Mouse (Mus musculus): ENCODE measurements around the gene Sun5. TPM values are rescaled to one million over a fixed set of nuclear protein-coding genes. Genes with fewer than 3 reads are reported as not detected.

Sun5 gene
- not detected in 2 replicates for polyA plus RNA-seq (2012; rRNA removed)

DNA sequence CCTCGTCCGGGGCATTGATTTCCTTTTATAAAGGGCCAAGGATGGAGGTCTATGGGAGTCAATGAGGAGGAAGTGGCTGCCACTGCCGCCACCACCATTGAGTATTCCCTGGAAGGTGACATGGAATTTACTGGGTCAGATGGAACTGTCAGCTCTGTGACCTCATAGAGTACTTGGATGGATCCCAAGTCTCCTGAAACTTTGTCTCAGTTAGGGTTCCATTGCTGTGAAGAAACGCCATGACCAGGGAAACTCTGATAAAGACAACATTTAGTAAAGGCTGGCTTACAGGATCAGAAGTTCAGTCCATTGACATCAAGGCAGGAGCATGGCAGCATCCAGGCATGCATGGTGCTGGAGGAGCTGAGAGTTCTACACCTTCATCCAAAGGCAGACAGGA is at the start of gene Sun5:
Gene Sun5, minus strand, starts transcription at position 101 of the 400 bp plus-strand sequence.

DNA sequence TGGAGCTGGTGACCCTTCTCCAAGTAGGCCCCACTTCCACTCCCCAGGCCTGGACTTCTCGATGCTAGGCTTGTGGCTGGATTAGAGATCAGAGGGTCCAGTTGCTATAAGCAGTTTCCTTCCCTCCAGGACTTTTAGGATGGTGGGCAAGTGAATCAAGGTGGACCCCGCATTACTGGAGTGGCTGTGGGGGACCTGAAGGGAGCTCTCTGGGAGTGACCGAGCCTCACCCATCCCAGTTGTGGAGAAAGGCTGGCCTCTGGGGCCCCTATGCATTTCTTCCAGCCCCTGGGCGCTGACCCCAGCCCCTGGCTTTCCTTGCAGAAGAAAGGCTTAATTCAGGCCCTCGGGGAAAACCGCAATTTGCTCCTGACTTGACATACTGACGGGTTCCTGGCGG is 47.0 kb upstream of the Sun5 start, which contains the start of gene Bpifb3:
Gene Bpifb3, plus strand, starts transcription at position 301 of the 400 bp plus-strand sequence.

DNA sequence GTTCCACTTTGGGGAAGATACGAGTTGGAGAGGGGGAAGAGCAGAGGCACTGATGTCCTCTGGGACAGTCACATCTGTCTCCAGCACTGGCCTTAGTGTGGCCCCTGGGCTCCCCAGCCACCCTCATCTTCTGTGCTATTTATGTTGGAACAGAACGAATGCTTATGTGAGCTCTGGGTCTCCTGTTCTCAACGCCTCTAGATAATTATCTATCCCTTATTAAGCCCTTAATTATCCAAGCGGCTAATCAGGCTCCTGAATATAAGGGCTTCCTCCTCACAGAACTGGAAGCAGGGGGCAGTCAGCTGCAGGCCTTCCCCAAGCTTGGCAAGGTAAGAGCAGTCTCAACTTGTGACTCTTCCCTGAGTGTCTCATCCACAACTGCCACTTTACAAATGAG is 29.2 kb upstream of the Sun5 start, which contains the start of gene Bpifb6:
Gene Bpifb6, plus strand, starts transcription at position 301 of the 400 bp plus-strand sequence.

DNA sequence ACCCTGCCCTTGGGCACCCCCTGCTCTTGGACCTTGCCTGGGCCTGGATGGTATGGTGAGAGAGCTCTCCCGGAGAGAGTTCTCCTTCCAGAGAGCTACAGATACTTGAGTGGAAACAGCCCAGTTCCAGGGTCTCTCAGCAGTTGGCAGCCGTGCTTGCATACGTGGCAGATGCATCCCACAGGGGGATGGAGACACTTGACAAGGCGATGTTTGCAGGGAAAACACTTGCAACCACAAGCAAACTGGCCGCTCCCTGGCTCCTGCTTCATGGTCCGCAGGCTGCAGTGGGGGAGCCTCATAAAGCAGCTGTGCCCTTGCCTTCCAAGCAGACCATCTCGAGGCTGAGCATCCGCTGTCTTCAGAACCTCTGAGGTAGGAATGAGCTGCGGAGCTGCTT is 3.9 kb upstream of the Sun5 start, which contains the start of gene Bpifb2:
Gene Bpifb2, plus strand, starts transcription at position 301 of the 400 bp plus-strand sequence.

Other genes starting within 250 kb of the Sun5 start
- 39.2 and 45.1 TPM in 2 replicates for gene Commd7, start 238.3 kb downstream of the Sun5 start, polyA plus RNA-seq (2012; rRNA removed)
- 5.5 and 5.6 TPM in 2 replicates for gene Dnmt3b, start 221.6 kb downstream of the Sun5 start, polyA plus RNA-seq (2012; rRNA removed)
- 0.07 TPM in 1 of 2 replicates, not detected in the other for gene Dnmt3c, start 174.4 kb downstream of the Sun5 start, polyA plus RNA-seq (2012; rRNA removed)
- gene Mapre1, start 129.8 kb downstream of the Sun5 start, polyA plus RNA-seq (2012; rRNA removed): 75.6 and 95.7 TPM in 2 replicates
- 0.09 and 0.14 TPM in 2 replicates for gene Efcab8, start 91.2 kb downstream of the Sun5 start, polyA plus RNA-seq (2012; rRNA removed)
- 0.06 TPM in 1 of 2 replicates, not detected in the other for gene Bpifb2, start 4.0 kb upstream of the Sun5 start, polyA plus RNA-seq (2012; rRNA removed)
- not detected in 2 replicates for gene Bpifb6, start 29.3 kb upstream of the Sun5 start, polyA plus RNA-seq (2012; rRNA removed)
- gene Bpifb3, start 47.1 kb upstream of the Sun5 start, polyA plus RNA-seq (2012; rRNA removed): not detected in 2 replicates
- gene Bpifb4, start 67.1 kb upstream of the Sun5 start, polyA plus RNA-seq (2012; rRNA removed): not detected in 2 replicates
- gene Bpifa6, start 103.9 kb upstream of the Sun5 start, polyA plus RNA-seq (2012; rRNA removed): not detected in 2 replicates
- not detected in 2 replicates for gene Bpifa2, start 137.2 kb upstream of the Sun5 start, polyA plus RNA-seq (2012; rRNA removed)